Mouse (Mus musculus): Measurements from ENCODE around the gene Gabra2. TPM values are rescaled to one million over a fixed set of nuclear protein-coding genes. Genes with fewer than 3 reads are reported as not detected.

The Gabra2 gene
- total and polyA plus RNA-seq, 3 experiments: not detected

DNA sequence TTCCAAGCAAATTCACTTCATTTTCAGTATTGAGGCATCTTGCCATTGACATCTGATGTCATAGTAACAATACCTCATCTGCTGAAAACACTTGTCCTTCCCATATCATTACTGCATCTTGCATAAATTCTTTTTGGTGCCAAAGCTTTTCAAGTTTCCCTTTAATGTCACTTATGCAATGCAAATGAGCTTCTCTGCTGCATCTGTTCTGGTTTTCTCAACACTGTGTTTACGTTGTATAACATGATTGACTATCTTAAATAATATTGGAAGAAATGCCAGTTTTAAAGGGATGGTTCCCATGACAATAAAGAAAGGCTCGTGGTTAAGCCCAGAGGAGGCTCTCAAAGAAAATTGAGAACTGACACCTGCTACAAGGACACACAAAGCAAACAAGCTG lies 84.4 kb downstream of the Gabra2 start:
- no peak for TF ChIP-seq USF1 (IDR thresholded peaks at IDR 0.05; ENCODE audit: low read depth, low read length)
- no peak for TF ChIP-seq EP300 (IDR thresholded peaks at IDR 0.05; ENCODE audit: low read depth in 1 of 2, low read length in 2 of 2)
- TF ChIP-seq MXI1 (IDR thresholded peaks at IDR 0.05; ENCODE audit: low read depth, low read length): no peak
- H3K27ac ChIP-seq (ENCODE audit: control insufficient read depth, low read depth, low read length): no peak overlapping the region
- H3K36me3 ChIP-seq (ENCODE audit: control insufficient read depth in 1 of 2, insufficient read depth in 2 of 2, low read length in 2 of 2): no peaks in the 10 kb centered on the region
- no peak for DNase-seq (ENCODE audit: low read depth, low spot score)
- no peaks in the 10 kb centered on the region for H3K4me1 ChIP-seq (ENCODE audit: control insufficient read depth in 1 of 2, insufficient read depth in 2 of 2, low read length in 2 of 2)
- no peaks in the 10 kb centered on the region for H3K27me3 ChIP-seq (ENCODE audit: control insufficient read depth in 1 of 2, insufficient read depth in 2 of 2, low read length in 2 of 2)
- no peaks in the 10 kb centered on the region for H3K9me3 ChIP-seq (replicated peaks; ENCODE audit: insufficient read depth, low read length)
- H3K9ac ChIP-seq (ENCODE audit: control insufficient read depth, low read depth, low read length, poor library complexity, severe bottlenecking): no peak overlapping the region
- H3K4me3 ChIP-seq (ENCODE audit: control insufficient read depth in 1 of 2, insufficient read depth in 1 of 2, low read depth in 2 of 2, low read length in 2 of 2): no peak overlapping the region
- no peaks in the 10 kb centered on the region for H3K79me2 ChIP-seq (ENCODE audit: control insufficient read depth, insufficient read depth, low read length, poor library complexity)

- Histone ChIP-seq H3K27me3 (ENCODE audit: control insufficient read depth in 1 of 2, insufficient read depth in 2 of 2, low read length in 2 of 2) (no peaks in the 10 kb centered on the region), H3K9ac (ENCODE audit: control insufficient read depth, low read depth, low read length, poor library complexity, severe bottlenecking) (no peak overlapping the region), H3K36me3 (ENCODE audit: control insufficient read depth in 1 of 2, insufficient read depth in 2 of 2, low read length in 2 of 2) (no peaks in the 10 kb centered on the region), H3K9me3 (replicated peaks; ENCODE audit: insufficient read depth, low read length) (no peaks in the 10 kb centered on the region), H3K27ac (ENCODE audit: control insufficient read depth, low read depth, low read length) (no peak overlapping the region), H3K79me2 (ENCODE audit: control insufficient read depth, insufficient read depth, low read length, poor library complexity) (no peaks in the 10 kb centered on the region), H3K4me1 (ENCODE audit: control insufficient read depth in 1 of 2, insufficient read depth in 2 of 2, low read length in 2 of 2) (no peaks in the 10 kb centered on the region), H3K4me3 (ENCODE audit: control insufficient read depth in 1 of 2, insufficient read depth in 1 of 2, low read depth in 2 of 2, low read length in 2 of 2) (no peak overlapping the region)
- TF ChIP-seq SMC3 (IDR thresholded peaks at IDR 0.05; ENCODE audit: low read depth, low read length) (no peak), ELF1 (IDR thresholded peaks at IDR 0.05; ENCODE audit: low read depth, low read length) (no peak), GATA1 (IDR thresholded peaks at IDR 0.05; ENCODE audit: low read depth, low read length) (no peak), E2F4 (IDR thresholded peaks at IDR 0.05; ENCODE audit: borderline replicate concordance, low read depth, low read length) (no peak), RAD21 (IDR thresholded peaks at IDR 0.05; ENCODE audit: low read depth, low read length) (no peak), ZKSCAN1 (IDR thresholded peaks at IDR 0.05; ENCODE audit: low read depth, low read length) (no peak), GABPA (IDR thresholded peaks at IDR 0.05; ENCODE audit: low read depth, low read length) (no peak), UBTF (IDR thresholded peaks at IDR 0.05; ENCODE audit: borderline replicate concordance, insufficient read depth, low read depth, low read length) (no peak), POLR2AphosphoS5 (IDR thresholded peaks at IDR 0.05; ENCODE audit: borderline replicate concordance, low read depth, low read length) (no peak), POLR2AphosphoS2 (IDR thresholded peaks at IDR 0.05; ENCODE audit: low read length) (no peak), MYC (IDR thresholded peaks at IDR 0.05; ENCODE audit: low read depth, low read length) (no peak), TCF12 (IDR thresholded peaks at IDR 0.05; ENCODE audit: low read depth, low read length) (no peak), CHD1 (IDR thresholded peaks at IDR 0.05; ENCODE audit: low read depth, low read length) (no peak)
- DNase-seq (ENCODE audit: low read depth, low spot score): no peak
Observed at GRCm38 (mm10) chr5:71010797-71011196, 84.9 kb downstream of the Gabra2 start.

Measured in MEL (cell line).